Mouse (Mus musculus): Measurements from ENCODE around the gene Plpp4.

Gene Plpp4

DNA sequence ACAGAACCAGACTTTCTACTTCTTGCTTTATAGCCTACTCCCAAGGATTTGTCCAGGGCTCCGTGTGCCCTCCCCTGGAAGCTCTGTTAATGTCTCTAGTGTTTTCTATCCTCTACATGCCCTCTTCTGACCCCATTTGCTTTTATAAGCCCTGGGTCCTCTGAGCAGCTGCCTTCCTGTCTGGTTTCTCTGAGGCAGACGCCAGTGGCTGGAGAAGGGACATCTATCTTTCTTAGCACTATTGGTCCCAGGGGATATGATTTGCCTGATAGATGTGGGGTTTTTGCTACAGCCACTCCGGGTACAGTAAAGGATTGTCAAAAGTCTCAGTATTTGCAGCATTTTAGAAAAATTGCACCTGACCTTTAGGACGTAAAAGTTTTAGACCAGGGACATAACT lies 46.5 kb downstream of the Plpp4 start:
- no peak for DNase-seq

- no peak for DNase-seq
These were observed 50.4 kb downstream of the Plpp4 start for GRCm38 (mm10) chr7:129307042-129307825.

GRCm38 (mm10) chr7:129308661-129309060 lies 51.8 kb downstream of the Plpp4 start:
- no peak for DNase-seq

- DNase-seq: no peak
These were observed 55.7 kb downstream of the Plpp4 start for GRCm38 (mm10) chr7:129312521-129312920.

DNA sequence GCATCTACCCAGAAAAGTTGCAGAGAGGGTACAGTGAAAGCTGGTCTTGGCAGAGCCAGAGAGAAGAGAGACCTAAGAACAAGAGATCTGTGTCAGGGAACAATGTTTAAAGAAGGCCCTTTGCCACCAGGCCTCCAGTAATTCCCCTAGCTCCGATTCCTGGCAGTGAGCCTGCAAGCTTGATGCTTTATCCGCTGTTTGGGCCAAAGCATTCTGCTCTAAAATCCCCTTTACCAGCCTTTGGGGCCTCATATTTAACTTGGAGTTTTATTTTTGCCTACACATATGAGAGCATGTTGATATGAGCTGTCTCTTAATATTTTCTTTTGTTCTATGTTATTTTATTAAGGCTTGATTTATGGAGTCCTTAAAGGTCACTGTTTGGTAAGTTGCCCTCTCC lies 57.1 kb downstream of the Plpp4 start:
- DNase-seq: no peak

DNA sequence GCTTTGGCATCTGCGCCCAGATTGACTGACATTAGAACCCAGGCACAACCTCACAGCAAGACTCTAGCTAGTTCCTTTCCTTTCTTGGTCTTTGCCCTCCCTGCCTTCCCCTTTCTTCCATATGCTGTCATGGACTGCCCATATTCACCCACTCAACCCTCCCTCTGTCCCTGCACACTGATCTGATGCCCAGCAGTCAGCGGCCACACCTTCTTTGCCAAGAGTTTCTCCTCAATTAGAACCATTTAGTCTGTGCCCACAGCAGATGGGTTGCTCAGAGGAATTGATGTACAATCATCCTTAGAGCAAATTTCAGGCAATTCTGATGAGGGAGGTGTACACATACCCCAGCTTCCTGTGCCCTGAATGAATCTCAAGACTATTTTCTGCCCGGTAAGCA lies 83.3 kb downstream of the Plpp4 start:
- no peak for DNase-seq

GRCm38 (mm10) chr7:129355561-129355960 lies 98.7 kb downstream of the Plpp4 start:
- DNase-seq: peak; percentile 8

DNA sequence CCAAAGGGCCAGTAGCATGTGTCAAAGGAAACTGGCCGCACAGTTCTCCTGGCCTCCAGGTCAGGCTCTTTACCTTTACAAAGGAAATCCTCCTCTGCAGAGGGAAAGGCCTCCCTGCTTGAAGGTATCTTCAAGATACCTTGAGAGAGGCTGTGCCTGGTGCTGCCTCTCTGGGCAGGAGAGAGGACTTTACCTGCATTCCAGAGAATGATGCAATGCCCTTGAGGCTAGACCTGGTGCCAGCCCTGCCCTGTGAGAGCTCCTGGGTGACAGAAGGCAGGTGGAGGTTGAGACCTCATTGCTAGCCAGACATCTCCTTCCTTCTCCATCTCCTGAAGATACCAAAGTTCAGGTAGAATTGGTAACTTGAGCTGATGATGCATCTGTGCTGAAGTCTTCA lies 118.5 kb downstream of the Plpp4 start:
- DNase-seq: no peak

- DNase-seq: no peak
These were observed 128.3 kb downstream of the Plpp4 start for GRCm38 (mm10) chr7:129385149-129385548.

GRCm38 (mm10) chr7:129392835-129393489 lies 136.1 kb downstream of the Plpp4 start:
- DNase-seq: no peak

- no peak for DNase-seq
These were observed 139.7 kb downstream of the Plpp4 start for GRCm38 (mm10) chr7:129396561-129396960.

GRCm38 (mm10) chr7:129399071-129399470 lies 142.2 kb downstream of the Plpp4 start:
- no peak for DNase-seq

DNA sequence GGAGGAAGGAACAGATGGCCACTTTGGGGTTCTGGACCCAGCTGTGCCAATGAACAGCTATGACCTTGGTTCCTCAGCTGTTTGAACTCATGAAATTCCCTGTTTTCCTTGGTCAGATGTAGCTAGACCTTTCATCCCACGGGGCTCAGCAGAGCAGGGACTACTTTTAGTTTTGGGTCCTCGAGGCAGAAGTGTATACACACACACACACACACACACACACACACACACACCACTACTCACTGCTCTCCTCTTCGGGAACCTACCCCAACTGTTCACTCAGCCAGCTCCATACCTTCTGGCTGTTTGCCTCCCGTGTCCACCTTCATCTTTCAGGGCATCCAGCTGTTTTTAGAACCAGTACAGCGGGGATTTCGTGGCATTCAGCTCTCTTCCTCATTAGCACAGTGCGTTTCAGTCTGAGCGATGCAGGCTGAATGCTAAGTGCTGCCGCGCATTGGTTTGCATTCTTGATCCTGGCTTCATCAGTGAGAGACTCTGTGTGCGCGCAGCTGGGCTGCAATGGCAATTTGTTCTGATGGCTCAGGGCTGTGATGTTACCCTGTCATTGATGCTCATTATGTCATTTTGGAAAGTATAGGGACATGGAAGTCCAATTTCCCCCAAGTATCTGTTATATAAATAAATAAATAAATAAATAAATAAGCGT lies 146.0 kb downstream of the Plpp4 start:
- DNase-seq: peak; percentile 53

- no peak for DNase-seq
These were observed 149.2 kb downstream of the Plpp4 start for GRCm38 (mm10) chr7:129406069-129406468.

DNA sequence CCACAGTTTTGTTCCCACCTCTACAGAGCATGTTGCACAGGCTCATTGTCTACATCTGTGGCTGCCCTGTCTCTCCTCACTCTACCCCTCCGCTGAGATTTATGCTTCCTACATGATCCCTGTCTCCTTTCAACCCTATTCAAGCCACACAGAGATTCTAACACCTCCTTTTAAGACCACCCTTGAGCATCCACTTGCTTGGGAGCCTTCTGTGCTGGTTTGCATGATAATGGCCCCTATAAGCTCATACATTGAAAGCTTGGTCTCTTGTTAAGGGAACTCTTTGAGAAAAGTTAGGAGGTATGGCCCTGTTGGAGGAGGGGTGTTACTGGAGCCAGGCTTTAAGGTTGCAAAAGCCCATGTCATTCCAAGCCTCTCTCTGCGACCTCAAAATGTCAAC lies 155.9 kb downstream of the Plpp4 start:
- no peak for DNase-seq

GRCm38 (mm10) chr7:129415179-129415578 lies 158.3 kb downstream of the Plpp4 start:
- no peak for DNase-seq

- no peak for DNase-seq
These were observed 164.3 kb downstream of the Plpp4 start for GRCm38 (mm10) chr7:129421181-129421580.

DNA sequence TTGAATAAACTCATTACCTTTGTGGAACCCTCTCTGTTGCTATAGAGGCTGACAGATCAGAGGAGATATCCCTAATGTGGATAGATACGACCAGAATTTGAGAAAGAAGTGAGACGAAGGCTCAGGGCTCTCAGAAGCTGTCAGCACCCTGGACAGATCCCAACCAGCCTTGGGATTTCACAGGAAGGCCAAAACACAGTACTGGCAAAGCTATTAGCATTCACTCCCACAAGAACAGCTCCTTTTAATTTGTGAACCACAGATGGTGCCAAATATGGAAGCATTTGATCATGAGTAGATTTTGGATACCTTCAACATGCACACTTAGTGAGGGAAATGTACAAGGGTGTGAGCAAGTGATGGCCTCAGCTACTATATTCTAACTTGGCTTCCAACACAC lies 168.7 kb downstream of the Plpp4 start:
- DNase-seq: no peak

GRCm38 (mm10) chr7:129428794-129429193 lies 172.0 kb downstream of the Plpp4 start:
- no peak for DNase-seq

GRCm38 (mm10) chr7:129429903-129430302 lies 173.1 kb downstream of the Plpp4 start:
- DNase-seq: no peak
